Mouse (Mus musculus) stomach, embryonic 15.5 days (tissue): Measurements from ENCODE around the gene Rbms1. TPM values are rescaled to one million over a fixed set of nuclear protein-coding genes. Genes with fewer than 3 reads are reported as not detected.

ENCODE experiments used
- ATAC-seq: fragments of 200-750 bp; cut with Nextera tagmentation; 2 replicates; pipeline ENCODE4 v1.8.0; 2017; ENCODE audit warnings: low read depth, moderate number of reproducible peaks, moderate TSS enrichment; ENCODE audit not compliant: insufficient read depth, low FRiP score
- H3K27ac ChIP-seq: fragments of 300-500 bp; sonication (generic); 2 replicates; pipeline ENCODE4 v1.5.1; 2015; ENCODE audit warnings: mild to moderate bottlenecking, inconsistent platforms
- H3K27me3 ChIP-seq: fragments of 300-500 bp; sonication (generic); replicated peaks from 2 replicates; pipeline ENCODE4 v1.6.1; 2015; ENCODE audit warnings: inconsistent platforms
- H3K36me3 ChIP-seq: fragments of 300-500 bp; sonication (generic); 2 replicates; pipeline ENCODE4 v1.6.1; 2015; ENCODE audit warnings: inconsistent platforms
- H3K4me1 ChIP-seq: fragments of 300-500 bp; sonication (generic); 2 replicates; pipeline ENCODE4 v1.6.1; 2015; ENCODE audit warnings: inconsistent platforms
- H3K4me2 ChIP-seq: fragments of 300-500 bp; sonication (generic); 2 replicates; pipeline ENCODE4 v1.6.1; 2015; ENCODE audit warnings: mild to moderate bottlenecking, inconsistent platforms
- H3K4me3 ChIP-seq: fragments of 300-500 bp; sonication (generic); replicated peaks from 2 replicates; pipeline ENCODE4 v1.5.1; 2015; ENCODE audit warnings: inconsistent platforms
- H3K9ac ChIP-seq: fragments of 300-500 bp; sonication (generic); 2 replicates; pipeline ENCODE4 v1.6.1; 2015; ENCODE audit warnings: inconsistent platforms
- H3K9me3 ChIP-seq: fragments of 300-500 bp; sonication (generic); 2 replicates; pipeline ENCODE4 v1.6.1; 2016; ENCODE audit warnings: inconsistent platforms
- WGBS: fragments of 180-500 bp; shearing (Covaris S2); methylation state at CpG from one replicate; pipeline ENCODE4 v1.1.7; 2015; 5-methylcytosine and 5-hydroxymethylcytosine counted together
- polyA plus RNA-seq: library from polyadenylated mRNA; unstranded; fragments of >200 nt; fragmentation: Nextera tagmentation; extraction: Ambion mirVana; gene quantifications from 2 replicates; pipeline ENCODE4 v1.2.1, GENCODE M21; 2015

Gene Rbms1
- polyA plus RNA-seq, 1 experiment from 2014 or later, result 130 TPM

DNA sequence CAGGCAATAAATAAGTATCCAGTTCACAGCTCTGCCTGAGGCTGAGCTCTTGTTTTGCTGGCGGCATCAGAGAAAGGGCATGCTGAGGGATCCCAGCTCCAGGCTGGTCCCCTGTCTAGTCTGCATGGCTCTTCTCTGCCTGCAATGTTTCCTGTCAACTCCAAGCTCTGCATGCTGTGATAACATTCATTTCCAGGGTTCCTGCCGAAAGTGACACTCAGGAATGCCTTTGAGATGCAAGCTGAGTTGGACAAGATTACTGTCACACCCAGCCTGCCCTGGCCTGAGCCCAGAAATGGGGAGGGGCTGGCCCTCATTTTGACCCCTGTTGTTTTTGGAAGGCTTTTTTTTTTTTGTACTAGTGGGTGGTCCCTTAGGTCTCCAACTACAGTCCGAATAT, 233.0 kb downstream of the Rbms1 start:
- H3K9me3 ChIP-seq, result no peaks in the 10 kb centered on the region
- H3K27ac ChIP-seq, result peak overlapping the region; percentile 44; the same call in 1 of the 2 replicates
- peak overlapping the region; percentile 1; the same call in 1 of the 2 replicates for H3K4me2 ChIP-seq
- no peaks in the 10 kb centered on the region for H3K27me3 ChIP-seq
- H3K36me3 ChIP-seq, result no peaks in the 10 kb centered on the region
- H3K4me3 ChIP-seq, result no peak overlapping the region
- peaks cover 6% of the 10 kb centered on the region for H3K4me1 ChIP-seq
- H3K9ac ChIP-seq, result no peak overlapping the region
- 20% methylated on average over 3 of the region's 3 CpGs for WGBS
- no peak for ATAC-seq

DNA sequence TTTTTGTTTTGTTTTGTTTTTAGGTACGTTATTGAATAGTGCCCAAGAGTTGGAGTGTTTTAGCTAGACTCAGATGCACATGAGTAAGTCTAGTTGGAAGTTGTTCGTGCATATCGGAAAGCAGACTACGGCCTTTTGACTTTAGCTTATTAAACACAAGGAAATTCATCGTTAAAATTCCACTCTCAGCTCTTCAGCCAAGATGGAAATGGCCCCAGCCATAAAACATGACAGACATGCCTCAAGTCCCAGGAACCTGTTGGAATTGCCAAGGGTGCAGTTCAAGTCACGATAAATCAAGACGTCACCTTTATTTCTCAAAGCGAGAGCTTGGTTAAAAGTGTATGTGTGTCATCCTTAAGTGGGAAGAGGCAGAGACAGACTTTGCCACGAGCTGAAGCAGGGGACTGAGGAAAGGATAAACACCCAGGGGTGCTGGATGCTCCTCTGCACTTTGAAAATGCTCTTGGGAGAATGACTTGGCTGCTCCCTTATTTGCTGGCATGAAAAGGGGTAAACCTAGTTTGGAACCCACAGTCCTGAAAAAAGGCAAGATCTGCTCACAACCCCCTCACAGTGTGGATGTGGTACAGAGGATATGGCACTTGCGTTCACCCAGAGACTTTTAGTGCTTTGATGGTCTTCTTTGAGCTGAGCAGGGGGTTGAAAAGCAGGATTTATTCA, 233.9 kb downstream of the Rbms1 start:
- H3K9ac ChIP-seq, result no peak overlapping the region
- ATAC-seq, result no peak
- no peak overlapping the region for H3K4me2 ChIP-seq
- H3K27ac ChIP-seq, result no peak overlapping the region
- H3K36me3 ChIP-seq, result no peaks in the 10 kb centered on the region
- H3K9me3 ChIP-seq, result no peaks in the 10 kb centered on the region
- H3K4me1 ChIP-seq, result peaks cover 6% of the 10 kb centered on the region
- WGBS, result 53% methylated on average over 10 of the region's 10 CpGs
- no peak overlapping the region for H3K4me3 ChIP-seq
- no peaks in the 10 kb centered on the region for H3K27me3 ChIP-seq

DNA sequence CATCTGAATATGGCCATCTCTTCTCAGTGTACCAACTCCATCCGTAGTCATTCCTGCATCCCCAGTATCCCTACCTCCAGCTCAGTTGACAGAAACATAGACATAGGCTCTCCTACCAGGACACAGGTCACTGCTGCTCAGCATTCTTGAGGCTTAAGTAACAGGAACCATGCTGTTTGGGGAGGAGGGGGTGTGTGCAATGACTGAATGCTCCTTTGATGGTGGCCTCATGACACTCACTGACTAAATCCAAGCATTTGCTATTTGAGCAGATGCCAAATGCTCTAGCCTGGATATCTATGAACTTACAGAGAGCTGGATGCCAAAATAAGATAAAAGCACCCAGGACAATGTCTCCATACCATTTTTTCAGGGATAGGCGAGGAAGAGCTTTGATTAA, 238.3 kb downstream of the Rbms1 start:
- Histone ChIP-seq H3K4me2 (no peak overlapping the region), H3K9ac (no peak overlapping the region), H3K4me3 (no peak overlapping the region), H3K36me3 (no peaks in the 10 kb centered on the region), H3K27me3 (no peaks in the 10 kb centered on the region), H3K27ac (no peak overlapping the region), H3K4me1 (peaks cover under 1% of the 10 kb centered on the region; the same call in 1 of the 2 replicates), H3K9me3 (no peaks in the 10 kb centered on the region)
- WGBS, result 77% methylated on average over 2 of the region's 2 CpGs
- ATAC-seq, result no peak

DNA sequence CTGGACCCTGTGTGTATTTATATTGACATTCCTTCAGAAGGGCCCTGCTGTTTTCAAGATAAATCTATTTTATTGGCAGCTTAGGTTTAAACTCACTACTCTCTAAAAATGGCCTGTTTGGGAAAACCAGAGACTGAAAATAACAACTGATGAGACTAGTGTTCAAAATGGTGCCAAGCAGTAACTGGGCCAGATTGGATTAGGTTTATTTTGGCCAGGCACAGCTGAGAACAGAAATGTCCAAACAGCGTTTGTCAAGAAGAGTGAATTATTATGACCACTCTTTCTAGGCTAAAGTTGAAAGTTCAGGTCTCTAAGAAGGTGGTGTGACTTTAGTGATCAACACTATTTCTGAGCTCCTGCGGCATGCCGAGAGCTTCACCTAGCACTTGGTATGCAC, 240.0 kb downstream of the Rbms1 start:
- H3K9ac ChIP-seq, result no peak overlapping the region
- no peak for ATAC-seq
- no peak overlapping the region for H3K27ac ChIP-seq
- WGBS, result 78% methylated on average over 3 of the region's 3 CpGs
- no peaks in the 10 kb centered on the region for H3K4me1 ChIP-seq
- H3K9me3 ChIP-seq, result no peaks in the 10 kb centered on the region
- no peaks in the 10 kb centered on the region for H3K27me3 ChIP-seq
- no peak overlapping the region for H3K4me2 ChIP-seq
- no peaks in the 10 kb centered on the region for H3K36me3 ChIP-seq
- H3K4me3 ChIP-seq, result no peak overlapping the region

- H3K9me3 ChIP-seq, result no peaks in the 10 kb centered on the region
- WGBS, result 69% methylated on average over 14 of the region's 14 CpGs
- no peak within 1 kb of the TSS for H3K4me3 ChIP-seq
- no peak for ATAC-seq
- H3K27me3 ChIP-seq, result no peaks in the 10 kb centered on the region
- no peaks in the 10 kb centered on the region for H3K36me3 ChIP-seq
- no peak within 1 kb of the TSS for H3K4me2 ChIP-seq
- no peak within 1 kb of the TSS for H3K9ac ChIP-seq
- no peak within 1 kb of the TSS for H3K27ac ChIP-seq
- H3K4me1 ChIP-seq, result no peaks in the 10 kb centered on the region
Measured at GRCm38 (mm10) chr2:60722514-60722913, 240.5 kb downstream of the Rbms1 start, which contains the start of gene Itgb6. Gene Itgb6, minus strand, starts transcription at chr2:60722643.

DNA sequence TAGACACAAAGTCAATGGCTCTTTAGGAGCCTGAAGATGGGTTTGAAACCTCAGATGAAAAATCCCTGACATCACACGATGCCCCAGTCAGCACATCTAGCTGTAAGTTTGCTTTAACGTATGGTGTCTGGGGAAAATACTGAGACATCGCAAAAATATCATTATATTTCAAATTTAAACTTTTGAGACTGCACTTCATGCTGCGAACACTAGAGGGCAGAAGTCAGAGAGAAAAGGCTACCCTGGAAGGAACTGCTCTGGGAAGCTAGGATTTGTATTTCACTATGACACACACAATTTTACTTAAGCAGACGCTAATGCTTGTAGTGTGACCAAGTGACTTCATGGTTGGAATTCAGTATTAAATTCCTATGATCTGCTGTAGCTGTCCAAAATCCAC, 242.1 kb downstream of the Rbms1 start:
- Histone ChIP-seq H3K36me3 (no peaks in the 10 kb centered on the region), H3K9me3 (no peaks in the 10 kb centered on the region), H3K9ac (no peak overlapping the region), H3K4me2 (no peak overlapping the region), H3K27me3 (no peaks in the 10 kb centered on the region), H3K27ac (no peak overlapping the region), H3K4me3 (no peak overlapping the region), H3K4me1 (no peaks in the 10 kb centered on the region)
- WGBS, result 20% methylated on average over 5 of the region's 5 CpGs
- ATAC-seq, result no peak

DNA sequence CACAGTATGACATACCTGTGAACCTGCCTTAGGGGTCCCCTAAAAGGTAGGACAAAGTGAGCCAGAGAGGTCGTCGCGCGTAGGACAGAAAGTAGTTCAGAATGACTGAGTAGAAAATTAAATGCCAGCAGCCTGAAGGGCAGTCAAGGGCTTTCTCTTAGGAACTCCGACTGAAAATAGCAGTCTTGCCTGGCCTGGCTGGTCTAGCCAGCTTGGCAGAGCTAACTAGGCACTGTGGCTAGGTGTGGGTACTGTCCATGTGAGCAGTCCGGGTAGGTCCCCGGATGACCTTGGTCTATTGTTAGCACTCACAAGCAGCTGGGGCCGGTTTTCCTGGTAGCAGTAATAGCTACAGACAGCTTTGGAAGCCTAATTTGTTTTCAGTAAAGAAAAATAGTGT, 242.8 kb downstream of the Rbms1 start:
- peak; percentile 62; the same call in 1 of the 2 replicates for ATAC-seq

DNA sequence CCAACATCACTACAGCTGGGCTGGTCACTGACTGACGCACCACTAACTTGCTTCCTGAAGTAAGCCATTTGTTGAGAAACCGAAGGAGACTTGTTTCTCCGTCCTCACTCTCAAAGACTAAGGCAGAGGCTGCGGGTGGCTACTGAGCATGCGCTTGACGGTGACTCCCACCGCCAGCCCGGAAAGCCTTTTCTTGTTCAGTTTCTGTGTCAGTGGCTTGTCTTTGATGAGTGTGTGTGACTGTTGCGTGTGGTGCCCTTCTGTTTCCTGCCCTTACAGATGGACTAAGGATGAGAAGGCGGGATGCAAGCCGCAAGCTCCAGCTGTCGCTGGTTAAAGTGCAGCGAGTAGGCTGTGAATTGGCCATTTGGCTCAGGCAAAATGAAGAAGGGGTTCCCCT, 245.6 kb downstream of the Rbms1 start:
- peaks cover 10% of the 10 kb centered on the region; the same call in 1 of the 2 replicates for H3K4me1 ChIP-seq
- H3K27ac ChIP-seq, result no peak overlapping the region
- H3K4me2 ChIP-seq, result peak overlapping the region; percentile 26
- 71% methylated on average over 13 of the region's 13 CpGs for WGBS
- no peaks in the 10 kb centered on the region for H3K27me3 ChIP-seq
- no peak for ATAC-seq
- H3K36me3 ChIP-seq, result no peaks in the 10 kb centered on the region
- H3K4me3 ChIP-seq, result no peak overlapping the region
- no peaks in the 10 kb centered on the region for H3K9me3 ChIP-seq
- H3K9ac ChIP-seq, result no peak overlapping the region

More for the DNA sequence above, 242.8 kb downstream of the Rbms1 start:
- H3K4me1 ChIP-seq, result 0 out of 2 replicates have a peak, but pooled peaks cover 1% of the 10 kb centered on the region
- H3K9ac ChIP-seq, result no peak overlapping the region
- no peak overlapping the region for H3K4me2 ChIP-seq
- peak overlapping the region; percentile 41; the same call in 1 of the 2 replicates for H3K27ac ChIP-seq
- no peaks in the 10 kb centered on the region for H3K36me3 ChIP-seq
- H3K27me3 ChIP-seq, result no peaks in the 10 kb centered on the region
- no peak overlapping the region for H3K4me3 ChIP-seq
- whole genome bisulfite sequencing, result 63% methylated on average over 8 of the region's 8 CpGs
- no peaks in the 10 kb centered on the region for H3K9me3 ChIP-seq

DNA sequence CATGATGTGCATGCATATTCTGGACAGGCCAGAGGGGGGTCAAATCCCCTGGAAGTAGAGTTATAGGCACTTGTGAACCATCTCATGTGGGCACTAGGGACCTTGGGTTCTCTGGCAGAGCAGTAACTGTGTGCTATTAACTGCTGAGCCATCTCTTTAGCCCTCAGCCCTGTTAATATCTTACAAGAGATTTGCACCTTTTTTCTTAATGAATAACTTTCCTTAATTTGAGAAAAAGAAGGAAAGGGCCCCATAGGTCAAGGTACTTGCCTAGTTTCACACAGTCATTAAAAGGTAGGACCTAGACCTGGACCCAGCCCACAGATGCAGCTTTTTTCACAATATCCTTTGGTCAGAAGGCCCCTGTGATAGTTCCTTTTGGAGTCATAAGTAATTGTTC, 246.4 kb downstream of the Rbms1 start:
- Histone ChIP-seq H3K27me3 (no peaks in the 10 kb centered on the region), H3K27ac (no peak overlapping the region), H3K9ac (no peak overlapping the region), H3K4me3 (no peak overlapping the region), H3K36me3 (no peaks in the 10 kb centered on the region), H3K4me1 (peaks cover 10% of the 10 kb centered on the region; the same call in 1 of the 2 replicates), H3K4me2 (no peak overlapping the region), H3K9me3 (no peaks in the 10 kb centered on the region)
- no peak for ATAC-seq

DNA sequence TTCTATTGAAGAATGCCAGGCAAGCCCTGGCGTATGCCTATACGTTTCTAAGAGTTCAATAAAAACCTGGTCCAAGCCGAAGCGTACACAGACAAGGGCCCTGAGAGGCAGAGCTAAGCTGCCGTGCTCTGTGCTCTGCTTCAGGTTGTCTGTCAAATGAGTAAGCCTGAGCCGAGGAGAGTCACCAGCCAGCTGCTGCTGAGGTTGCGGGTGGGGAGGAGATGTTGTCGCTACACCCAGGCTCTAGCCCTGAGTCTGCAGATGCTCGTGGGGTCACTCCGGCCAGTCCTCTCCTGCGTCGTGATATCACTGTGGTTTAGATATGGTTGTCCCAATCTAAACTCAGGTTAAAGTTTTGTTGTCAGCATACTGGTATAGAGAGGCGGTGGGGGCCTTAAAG, 247.2 kb downstream of the Rbms1 start:
- Histone ChIP-seq H3K4me2 (no peak overlapping the region), H3K9ac (no peak overlapping the region), H3K9me3 (no peaks in the 10 kb centered on the region), H3K27ac (no peak overlapping the region), H3K4me1 (peaks cover 10% of the 10 kb centered on the region; the same call in 1 of the 2 replicates), H3K36me3 (no peaks in the 10 kb centered on the region), H3K4me3 (no peak overlapping the region), H3K27me3 (no peaks in the 10 kb centered on the region)
- ATAC-seq, result no peak
- 65% methylated on average over 13 of the region's 13 CpGs for WGBS

DNA sequence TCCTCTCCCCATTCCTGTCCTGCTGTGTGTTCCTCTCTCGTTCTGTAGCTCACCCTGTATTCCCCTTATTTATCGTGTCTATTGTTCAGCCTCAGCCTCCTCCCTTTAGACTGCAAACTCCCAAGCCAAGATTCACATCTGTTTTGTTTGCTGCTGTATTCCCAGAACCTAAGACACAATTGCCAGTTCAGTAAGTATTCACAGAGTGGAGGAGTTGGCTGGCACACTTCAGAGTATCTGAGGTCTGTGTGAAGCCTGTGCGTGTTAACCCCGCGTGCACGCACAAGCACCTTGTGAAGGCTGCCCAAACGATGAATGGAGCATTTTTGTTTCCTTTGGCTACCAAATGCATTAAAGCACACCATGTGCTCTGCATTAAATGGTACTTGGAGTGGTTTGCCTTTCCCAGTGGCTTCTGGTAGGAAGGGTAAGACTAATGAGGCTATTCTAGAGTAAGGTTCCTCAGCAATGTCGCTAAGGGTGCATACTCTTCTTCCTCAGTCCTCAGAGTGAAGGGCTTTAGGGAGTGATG, 248.0 kb downstream of the Rbms1 start:
- Histone ChIP-seq H3K27ac (no peak overlapping the region), H3K4me1 (peaks cover 10% of the 10 kb centered on the region; the same call in 1 of the 2 replicates)
- WGBS, result 58% methylated on average over 8 of the region's 8 CpGs

DNA sequence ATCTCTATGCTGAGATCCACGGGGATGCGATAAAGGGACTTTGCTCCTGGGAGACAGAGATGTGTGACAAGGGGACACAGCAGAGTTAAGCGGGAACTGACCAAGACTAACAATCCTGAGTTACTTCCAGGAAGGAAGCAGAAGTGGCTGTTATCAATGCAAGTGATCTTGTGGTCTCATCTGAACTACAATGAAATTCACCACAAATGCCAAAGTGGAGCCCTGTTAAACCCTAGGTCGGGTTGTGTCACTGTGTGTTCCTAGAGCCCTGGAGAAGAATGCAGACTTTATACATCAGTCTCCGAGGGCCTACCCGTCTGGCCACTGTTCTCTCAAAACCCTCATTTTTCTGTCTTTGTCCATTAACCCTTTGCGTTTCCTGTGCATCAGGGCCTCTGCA, 248.5 kb downstream of the Rbms1 start:
- H3K4me2 ChIP-seq, result no peak overlapping the region
- WGBS, result 37% methylated on average over 7 of the region's 7 CpGs
- H3K4me1 ChIP-seq, result peaks cover 10% of the 10 kb centered on the region; the same call in 1 of the 2 replicates
- H3K27me3 ChIP-seq, result no peaks in the 10 kb centered on the region
- H3K27ac ChIP-seq, result no peak overlapping the region
- no peak overlapping the region for H3K9ac ChIP-seq
- ATAC-seq, result no peak
- no peak overlapping the region for H3K4me3 ChIP-seq
- no peaks in the 10 kb centered on the region for H3K9me3 ChIP-seq
- H3K36me3 ChIP-seq, result no peaks in the 10 kb centered on the region

More for the DNA sequence above, 248.0 kb downstream of the Rbms1 start:
- Histone ChIP-seq H3K4me3 (no peak overlapping the region), H3K9me3 (no peaks in the 10 kb centered on the region), H3K9ac (no peak overlapping the region), H3K4me2 (no peak overlapping the region), H3K27me3 (no peaks in the 10 kb centered on the region), H3K36me3 (no peaks in the 10 kb centered on the region)
- no peak for ATAC-seq
